Mouse (Mus musculus) 416B (cell line): Measurements from ENCODE around the gene Gstp2.
A peak's percentile ranks its signal among the peaks of the same experiment; 100 is the strongest.
"Not testable (repeated sequence)": the region's sequence is repeated elsewhere in the genome, so short reads cannot be mapped to it uniquely, and the experiment has no call there.

ENCODE experiments used
- DNase-seq: peaks from one replicate; pipeline ENCODE4 v3.0.0; 2011; ENCODE audit warnings: low read depth

Gene Gstp2

DNA sequence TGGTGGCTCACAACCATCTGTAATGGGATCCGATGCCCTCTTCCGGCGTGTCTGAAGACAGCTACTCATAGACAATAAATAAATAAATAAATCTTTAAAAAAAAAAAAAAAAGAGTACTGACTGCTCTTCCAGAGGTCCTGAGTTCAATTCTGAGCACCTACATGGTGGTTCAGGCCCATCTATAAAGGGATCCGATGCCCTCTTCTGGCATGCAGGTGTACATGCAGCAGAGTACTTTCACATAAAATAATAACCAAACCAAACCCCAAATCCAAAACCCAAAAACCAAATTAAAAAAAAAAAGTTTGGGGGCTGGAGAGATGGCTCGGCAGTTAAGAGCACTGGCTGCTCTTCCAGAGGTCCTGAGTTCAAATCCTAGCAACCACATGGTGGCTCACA lies 3.2 kb upstream of the Gstp2 start:
- DNase-seq = not testable (repeated sequence)

DNA sequence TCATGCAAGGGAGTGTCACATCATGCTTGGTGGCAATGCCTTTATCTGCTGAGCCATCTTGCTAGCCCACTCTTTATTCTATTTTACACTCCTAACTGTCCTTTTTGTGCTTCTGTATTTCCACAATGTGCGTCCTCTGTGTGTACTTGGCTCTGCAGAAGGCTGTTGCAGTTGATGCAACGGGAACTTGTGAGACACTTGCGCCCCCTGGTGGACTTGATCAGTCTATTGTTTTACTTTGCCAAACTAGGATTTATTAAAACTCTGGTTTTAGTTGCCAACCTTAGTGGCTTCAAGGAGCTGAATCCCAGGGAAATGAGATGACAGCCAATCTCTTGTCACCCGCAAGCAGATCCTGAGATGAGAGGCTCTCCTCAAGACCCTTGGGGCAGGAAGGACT lies 2.0 kb upstream of the Gstp2 start:
- peak; percentile 89 for DNase-seq

DNA sequence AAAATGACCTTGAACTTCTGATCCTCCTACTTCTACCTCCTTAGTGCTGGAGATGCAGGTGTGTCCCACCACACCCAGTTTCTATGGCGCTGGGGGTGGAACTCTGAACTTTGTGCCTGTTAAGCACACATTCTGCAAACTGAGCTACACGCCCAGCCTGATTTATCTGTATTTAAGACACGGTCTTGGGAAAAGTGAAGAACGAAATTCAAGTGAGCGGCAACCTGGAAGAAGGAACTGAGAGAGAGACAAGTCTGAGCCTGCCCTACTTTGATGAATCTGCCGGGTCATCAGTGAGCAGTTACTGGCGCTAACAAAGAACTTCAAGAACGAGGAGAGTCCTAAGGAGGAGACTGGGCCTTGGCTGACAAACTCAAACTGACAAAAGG lies 1.0 kb upstream of the Gstp2 start:
- DNase-seq = no peak

DNA sequence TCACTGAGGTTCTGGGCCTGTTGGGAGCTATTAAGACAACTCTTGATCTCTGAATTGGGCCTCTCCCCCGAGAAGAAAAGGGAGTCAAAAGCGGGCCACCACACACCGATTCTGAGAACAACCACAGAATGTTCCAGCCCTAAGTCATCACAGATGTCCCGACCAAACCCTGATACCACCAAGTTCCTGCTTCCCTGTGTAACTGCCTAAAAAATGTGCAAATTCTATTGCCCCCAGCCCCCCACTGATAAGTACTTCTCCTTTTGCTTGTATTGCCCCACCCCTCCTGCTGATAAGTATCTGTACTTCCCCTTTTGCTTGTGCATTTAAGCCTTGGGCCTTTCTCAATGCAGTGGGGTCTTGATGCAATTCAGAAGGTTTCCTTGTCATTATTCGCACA lies 1.7 kb downstream of the Gstp2 start:
- peak; percentile 72 for DNase-seq

DNA sequence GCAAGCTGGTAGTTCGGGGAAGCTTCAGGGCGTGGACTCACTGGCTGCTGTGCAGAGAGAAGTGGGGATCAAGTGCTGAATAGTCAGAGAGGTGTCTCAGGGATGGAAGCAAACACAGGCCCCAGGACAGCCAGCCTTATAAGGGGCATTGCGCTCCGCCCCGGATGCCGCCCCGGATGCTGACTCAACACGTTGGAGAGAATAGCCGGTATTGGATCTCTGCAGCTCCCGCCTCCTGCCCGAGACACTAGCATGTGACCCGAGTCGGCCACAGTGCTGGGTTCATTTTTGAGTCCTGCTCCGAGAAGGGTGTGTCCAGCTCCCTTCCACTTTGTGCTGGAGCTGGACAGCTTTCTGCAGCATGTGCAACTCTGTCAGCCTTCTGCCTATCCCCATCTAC lies 3.7 kb downstream of the Gstp2 start:
- DNase-seq = no peak

DNA sequence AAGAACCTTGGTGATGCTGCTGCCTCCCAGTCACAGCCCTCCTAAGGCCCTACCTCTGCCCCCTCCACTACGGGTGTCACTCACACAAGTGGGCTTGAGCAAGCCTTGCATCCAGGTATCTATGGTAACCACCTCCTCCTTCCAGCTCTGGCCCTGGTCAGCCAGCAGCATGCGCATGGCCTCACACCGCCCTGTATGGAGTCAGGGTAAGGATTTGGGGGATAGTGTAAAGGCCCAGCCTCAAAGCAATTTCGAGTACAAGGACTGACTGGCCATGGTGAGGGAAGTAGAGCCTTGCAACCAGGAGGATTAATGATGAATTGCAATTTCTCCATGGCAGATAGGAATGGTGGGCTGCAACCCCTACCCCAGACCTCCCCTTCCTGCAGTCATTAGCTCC lies 4.3 kb downstream of the Gstp2 start:
- DNase-seq = not testable (repeated sequence)

DNA sequence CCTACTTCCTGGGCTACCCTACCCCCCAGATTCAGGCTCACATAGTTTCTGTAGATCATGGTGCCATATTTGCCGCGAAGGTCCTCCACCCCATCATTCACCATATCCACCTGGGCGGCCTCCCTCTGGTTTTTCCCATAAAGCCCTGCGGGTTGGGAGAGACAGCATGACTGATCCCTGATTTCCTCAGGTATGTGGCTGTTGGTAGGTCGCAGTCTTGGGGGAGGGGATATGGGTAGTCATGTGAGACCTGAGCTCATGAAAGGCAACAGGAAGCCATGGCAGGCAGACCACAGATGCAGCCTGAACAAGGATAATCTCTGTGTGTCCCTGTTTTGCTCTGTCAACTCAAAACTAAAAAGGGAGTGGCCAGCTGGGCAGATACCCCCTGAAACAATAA lies 4.9 kb downstream of the Gstp2 start:
- DNase-seq = not testable (repeated sequence)

DNA sequence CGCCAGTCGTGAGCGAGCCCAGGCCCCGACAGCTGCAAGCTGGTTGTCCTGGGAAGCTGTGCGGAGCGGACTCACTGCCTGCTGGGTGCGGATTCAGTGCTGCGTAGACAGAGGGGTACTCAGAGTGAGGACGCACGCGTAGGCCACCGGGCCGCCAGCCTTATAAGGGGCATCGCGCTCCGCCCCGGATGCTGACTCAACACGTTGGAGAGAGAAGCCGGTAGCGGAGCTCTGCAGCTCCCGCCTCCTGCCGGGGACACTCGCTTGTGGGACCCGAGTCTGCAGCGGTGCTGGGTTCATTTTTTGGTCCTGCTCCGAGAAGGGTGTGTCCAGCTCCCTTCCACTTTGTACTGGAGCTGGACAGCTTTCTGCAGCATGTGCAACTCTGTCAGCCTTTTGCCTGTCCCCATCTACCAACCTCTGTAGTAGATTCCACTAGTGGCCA lies 8.0 kb downstream of the Gstp2 start, which contains the start of gene Gstp1:
TSS of gene Gstp1 (minus strand) at position 198 of the 445 bp plus-strand sequence.
- DNase-seq = peak; percentile 90

DNA sequence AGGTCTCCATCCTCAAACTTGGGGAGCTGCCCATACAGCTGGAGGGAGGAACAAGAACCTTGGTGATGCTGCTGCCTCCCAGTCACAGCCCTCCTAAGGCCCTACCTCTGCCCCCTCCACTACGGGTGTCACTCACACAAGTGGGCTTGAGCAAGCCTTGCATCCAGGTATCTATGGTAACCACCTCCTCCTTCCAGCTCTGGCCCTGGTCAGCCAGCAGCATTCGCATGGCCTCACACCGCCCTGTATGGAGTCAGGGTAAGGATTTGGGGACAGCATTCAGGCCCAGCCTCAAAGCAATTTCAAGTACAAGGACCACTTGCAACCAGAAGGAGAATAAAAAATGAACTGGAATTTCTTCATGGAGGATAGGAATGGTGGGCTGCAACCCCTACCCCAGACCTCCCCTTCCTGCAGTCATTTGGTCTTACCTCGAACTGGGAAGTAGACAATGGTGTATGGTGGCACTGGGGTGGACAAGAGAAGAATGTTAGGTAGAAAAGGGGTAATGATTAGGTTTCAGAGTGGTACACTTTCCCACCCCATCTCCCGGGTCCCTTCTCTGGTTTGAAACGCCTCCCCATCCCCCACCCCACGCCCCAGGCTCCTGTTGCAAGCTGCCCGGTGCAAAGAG lies 8.6 kb downstream of the Gstp2 start:
- not testable (repeated sequence) for DNase-seq

DNA sequence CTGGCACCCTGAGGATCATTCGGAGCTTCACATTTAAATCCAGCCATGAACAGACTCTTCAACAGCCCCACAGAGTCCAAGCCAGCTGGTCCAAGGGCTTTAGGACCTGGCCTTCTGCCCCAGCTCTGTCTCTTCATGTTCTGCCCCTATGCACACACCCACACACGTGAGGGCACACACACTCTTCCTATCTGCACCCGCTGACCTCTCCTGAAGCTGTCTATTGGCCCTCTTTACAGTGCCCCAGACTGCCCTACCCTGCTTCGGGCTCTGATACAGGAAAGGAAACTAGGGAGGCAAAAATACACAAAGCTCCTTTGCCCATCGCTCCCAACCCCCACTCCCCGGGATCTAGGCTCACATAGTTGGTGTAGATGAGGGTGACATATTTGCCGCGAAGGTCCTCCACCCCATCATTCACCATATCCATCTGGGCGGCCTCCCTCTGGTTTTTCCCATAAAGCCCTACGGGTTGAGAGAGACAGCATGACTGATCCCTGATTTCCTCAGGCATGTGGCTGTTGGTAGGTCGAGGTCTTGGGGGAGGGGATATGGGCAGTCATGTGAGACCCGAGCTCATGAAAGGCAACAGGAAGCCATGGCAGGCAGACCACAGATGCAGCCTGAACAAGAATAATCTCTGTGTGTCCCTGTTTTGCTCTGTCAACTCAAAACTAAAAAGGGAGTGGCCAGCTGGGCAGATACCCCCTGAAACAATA lies 9.3 kb downstream of the Gstp2 start:
- DNase-seq = no peak

DNA sequence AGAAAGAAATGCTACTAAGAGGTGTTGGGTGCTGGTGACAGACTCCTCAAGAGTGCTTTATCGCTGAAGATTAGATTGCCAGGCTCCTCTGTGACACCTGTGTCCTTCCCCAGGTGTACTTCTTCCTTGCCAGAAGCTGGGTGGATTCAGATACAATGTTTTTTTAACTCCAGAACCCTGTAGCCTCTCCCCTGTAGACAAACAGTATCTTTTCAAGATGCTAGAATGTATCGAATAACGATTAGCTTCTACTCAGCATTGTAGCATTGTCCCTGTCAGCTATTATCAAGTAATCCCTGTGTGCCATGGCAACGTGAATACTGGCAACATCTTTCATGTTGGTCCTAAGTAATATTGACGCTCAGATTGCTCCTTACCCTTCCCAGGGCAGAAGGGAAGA lies 12.1 kb downstream of the Gstp2 start:
- DNase-seq = no peak

DNA sequence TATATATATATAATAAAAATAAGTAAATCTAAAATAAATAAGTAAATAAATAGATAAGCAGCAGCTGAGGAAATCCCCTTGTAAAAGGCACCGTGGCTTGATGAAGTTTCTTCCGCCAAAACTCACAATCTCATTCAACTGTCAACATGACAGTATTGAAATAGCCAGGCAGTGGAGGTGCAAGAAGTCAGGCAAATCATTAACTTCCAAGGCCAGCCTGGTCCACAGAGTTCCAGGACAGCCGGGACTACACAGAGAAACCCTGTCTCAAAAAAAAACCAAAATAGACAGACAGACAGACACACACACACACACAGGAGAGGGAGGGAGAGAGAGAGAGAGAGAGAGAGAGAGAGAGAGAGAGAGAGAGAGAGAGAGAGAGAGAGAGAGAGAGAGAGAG lies 12.5 kb downstream of the Gstp2 start:
- no peak for DNase-seq

DNA sequence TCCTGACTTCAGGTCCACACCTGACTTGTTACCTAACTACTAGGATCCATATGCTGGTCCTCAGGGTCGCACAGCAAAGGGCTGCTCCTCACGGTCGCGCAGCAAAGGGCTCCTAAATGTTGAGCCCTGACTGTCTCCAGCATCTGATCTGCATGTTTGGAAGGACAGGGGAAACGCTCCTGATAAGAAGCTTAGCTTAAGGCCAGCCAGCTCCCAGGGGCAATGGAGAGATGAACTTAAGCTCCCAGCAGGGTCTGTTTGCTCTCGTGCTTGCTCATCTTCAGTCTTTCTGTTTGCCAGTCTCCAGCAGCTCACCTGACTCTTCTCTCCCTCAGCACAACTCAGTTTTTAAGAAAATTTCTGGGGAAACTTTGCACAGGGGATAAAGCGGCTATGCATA lies 13.2 kb downstream of the Gstp2 start:
- DNase-seq = no peak

DNA sequence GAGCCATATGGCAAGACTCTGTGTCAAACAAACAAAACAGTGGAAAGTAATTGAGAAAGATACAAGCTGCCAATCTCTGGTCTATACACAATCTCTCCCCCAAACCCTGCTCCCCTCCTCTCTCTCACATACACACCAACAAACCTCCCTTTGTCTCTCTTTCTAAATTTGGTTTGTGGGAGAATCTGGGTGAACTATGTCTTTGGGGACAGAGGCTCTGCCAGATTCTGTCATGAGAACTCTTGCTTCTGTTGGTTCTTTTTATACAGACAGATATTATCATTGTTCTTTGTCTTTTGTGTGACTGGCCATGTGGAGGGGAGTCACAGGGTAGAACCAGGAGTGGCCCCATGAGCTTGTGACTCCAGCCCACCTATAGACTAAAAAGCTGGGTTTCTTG lies 18.2 kb downstream of the Gstp2 start:
- no peak for DNase-seq

DNA sequence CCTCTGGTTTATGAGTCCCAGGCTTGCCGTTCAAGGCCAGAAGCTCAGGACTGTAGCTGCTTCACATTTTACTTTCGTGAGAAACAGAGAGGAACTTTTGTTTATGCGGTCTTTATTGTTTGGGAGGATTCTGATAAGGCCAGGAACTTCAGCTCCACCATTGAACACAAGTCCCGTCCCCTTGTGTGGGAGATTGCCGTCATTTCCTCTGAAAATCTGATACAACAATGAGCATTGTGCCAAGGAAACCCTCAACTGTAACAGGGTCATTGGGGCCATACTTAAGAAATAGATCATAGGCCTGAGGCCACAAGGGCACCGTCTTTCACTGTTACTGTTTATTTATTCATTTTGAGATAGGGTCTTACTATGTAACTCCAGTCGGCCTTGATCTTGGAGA lies 22.6 kb downstream of the Gstp2 start:
- no peak for DNase-seq

DNA sequence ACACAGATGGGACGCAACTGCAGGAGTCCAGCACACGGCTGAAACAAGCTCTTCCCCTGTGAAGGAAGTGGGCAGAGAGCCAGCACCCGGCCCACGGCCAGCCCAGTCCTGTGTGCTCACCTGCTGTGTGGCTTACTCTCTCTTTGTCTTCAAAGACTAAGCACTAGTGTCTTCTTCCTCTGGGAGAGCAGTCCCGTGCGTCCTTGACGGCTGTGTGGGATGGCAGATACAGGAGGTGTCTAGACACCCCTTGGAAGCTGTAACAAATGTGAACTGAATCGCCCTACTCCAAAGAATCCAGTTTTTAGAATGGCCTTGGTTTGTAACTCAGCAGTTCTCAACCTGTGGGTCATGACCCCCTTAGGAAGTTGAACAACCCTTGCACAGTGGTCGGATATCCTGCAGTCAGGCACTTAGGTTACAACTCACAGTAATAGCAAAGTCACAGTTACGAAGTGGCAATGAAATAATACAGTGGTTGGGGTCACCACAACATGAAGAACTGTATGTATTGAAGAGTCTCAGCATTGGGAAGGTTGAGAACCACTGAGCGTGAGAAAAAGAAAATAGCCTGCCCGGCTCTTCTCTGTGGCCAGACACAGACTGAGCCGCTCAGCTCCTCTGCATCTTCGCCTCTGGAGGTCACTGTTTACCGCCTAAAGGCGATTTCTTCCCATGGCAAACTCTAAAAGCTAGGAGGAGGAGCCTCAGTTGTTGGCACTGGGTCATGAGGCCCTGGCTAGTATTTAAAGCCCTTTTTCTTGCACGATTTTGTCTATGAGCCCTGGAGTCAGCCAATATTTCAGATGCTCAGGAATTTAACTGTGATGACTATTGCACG lies 26.9 kb downstream of the Gstp2 start:
- peak; percentile 88 for DNase-seq

DNA sequence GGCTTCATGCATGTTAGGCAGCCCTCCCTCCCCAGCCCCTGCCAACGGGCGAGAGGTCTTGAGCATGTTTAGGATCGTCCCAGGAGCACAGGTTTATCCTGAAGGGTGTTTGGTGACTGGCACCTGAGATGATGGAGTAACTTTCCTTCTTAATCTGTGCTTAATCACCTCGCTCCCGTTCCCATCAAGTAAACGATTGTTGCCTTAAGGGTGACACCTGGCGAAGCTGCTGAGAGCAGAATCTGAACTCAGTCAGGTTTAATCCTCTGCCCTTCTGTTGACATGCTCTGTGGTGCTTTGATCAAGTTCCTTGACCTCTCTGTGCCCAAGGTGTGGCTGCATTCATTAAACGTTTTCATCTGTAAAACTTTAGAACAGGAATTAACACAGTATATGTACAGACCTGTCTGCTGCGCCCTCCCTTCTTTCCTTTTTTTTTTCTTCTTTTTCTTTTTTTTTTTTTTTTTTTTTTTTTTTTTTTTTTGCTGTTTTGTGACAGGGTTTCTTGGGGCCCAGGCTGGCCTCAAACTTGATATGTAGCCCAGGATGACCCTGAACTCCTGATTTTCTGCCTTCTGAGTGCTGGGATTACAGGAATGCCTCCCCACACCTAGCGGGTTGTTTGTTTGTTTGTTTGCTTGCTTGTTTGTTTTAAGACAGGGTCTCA lies 27.8 kb downstream of the Gstp2 start:
- no peak for DNase-seq

DNA sequence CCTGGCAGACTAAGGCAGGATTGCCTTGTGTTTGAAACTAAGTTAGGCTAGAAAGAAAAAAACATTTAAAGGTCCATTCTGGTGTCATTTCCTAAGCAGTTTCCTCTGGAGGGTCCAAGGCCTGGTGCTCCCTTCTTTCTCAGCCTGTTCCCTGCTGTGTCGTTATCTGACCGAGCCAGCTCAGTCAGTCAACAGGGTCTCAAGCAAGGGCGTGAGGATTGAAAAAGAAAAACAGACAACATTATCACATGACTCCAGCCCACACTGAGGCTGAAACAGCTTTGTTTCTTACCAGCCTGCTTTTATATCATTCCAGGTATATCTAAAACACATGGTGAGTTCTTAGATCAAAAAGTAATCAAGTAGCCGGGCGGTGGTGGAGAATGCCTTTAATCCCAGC lies 30.2 kb downstream of the Gstp2 start:
- DNase-seq = no peak

DNA sequence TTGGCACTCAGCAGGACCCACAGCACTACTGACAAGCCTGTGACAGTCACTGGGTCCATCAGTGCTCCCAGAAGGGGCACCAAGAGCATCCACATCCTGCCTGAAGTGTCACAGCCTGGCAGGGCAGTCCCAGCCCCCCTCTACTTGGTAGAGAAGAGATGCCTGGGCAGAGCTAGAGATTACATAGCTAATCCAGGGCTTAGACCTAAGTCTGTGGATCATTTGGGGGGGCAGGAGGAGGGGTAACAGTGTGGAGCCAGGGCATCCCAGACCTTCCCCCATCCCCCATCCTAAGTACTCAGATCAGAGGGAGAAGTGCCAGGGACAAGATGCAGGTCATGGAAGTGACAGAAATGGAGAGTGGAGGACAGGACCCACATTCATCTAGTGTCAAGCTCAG lies 31.0 kb downstream of the Gstp2 start:
- DNase-seq = no peak

DNA sequence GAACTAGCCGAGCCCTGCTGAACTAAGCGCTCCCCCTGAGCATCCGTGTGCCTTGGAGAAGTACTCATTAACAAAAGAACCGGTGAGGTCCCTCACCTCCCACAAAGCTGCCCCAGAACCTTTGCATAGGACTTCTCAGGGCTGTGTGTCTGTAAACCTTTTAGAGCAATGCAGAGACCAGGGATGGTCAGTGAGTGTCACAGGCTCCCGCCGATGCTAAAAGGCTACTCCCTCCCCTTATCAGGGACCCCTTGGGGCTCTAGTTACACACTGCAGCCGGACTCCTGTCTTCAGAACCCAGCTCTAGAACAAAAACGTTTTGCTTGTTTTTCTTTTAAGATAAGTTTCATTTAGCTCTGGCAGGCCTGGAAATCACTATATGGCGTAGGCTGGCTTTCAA lies 32.8 kb downstream of the Gstp2 start:
- DNase-seq = no peak

DNA sequence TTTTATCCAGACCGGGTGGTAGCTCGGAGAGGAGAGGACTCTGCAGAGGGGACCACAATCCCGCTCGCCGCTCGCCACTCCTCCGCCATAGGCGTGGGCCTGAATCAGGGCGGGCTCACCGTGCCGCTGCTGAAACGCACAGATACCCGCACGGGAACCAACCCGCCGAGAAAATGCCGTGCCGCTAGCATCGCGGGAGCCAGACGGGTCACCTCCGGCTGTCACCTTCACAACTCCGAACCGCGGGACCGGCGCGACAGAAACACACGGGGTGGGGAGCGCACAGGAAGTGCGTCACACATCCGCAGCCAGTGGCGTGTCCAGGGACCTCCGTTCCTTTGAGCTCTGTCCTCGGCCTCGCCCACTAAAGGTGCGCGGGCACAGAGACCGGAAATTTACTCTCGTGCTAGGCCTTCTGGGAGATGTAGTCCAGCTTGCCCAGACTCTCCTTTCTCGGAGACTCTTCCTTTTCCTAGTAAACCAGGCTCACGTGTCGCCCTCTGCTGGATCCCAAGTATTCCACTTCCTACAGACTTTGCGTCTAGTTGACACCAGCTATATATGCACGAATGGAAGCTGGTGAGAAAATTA lies 33.3 kb downstream of the Gstp2 start, which contains the start of gene Ndufv1:
TSS of gene Ndufv1 (minus strand) at position 375 of the 591 bp plus-strand sequence.
- DNase-seq = peak; percentile 99

DNA sequence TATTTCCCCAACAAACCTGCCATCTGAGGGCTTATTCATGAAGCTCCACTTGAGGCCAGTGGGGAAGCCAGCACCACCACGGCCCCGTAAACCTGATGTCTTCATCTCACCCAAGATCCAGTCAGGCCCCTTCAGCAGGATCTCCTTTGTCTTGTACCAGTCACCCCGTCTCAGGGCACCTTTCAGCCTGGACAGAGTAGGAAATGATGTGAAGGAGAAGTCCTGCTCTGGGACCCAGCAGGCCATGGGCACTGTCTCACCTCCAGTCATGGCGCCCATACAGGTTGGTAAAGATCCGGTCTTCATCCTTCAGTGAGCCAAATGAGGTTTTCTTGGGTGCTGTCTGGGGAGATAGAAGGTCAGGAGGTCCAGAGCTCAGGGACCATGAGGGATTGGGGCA lies 34.7 kb downstream of the Gstp2 start:
- DNase-seq = no peak
